Mouse (Mus musculus) adrenal gland, adult (tissue): ENCODE measurements around the gene Zfhx3.

Experiments used
- DNase-seq, 2 experiments: peaks; one replicate each; pipeline ENCODE4 v3.0.0; 2022 to 2023; ENCODE audit warnings: low spot score in 1 of 2; ENCODE audit not compliant: inconsistent age in 2 of 2

The Zfhx3 gene

DNA sequence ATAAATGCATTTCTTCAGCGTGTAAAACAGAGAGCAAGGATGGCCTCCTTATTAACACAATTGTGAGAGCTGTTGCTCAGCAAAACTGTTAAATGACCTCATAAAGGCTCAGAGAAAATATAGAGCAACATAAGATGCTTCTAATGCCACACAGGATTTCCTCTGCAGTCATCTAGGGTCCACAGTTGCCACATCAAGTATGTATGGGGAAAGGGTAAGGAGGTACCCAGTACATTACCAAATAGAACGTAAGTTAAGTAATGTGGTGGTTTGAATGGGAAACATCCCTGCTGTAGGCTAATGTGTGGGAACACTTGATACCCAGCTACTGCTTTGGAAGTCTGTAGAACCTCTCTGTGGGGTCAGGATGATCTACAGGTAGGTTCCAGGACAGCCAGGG lies 695.4 kb downstream of the Zfhx3 start:
- no peak for DNase-seq

DNA sequence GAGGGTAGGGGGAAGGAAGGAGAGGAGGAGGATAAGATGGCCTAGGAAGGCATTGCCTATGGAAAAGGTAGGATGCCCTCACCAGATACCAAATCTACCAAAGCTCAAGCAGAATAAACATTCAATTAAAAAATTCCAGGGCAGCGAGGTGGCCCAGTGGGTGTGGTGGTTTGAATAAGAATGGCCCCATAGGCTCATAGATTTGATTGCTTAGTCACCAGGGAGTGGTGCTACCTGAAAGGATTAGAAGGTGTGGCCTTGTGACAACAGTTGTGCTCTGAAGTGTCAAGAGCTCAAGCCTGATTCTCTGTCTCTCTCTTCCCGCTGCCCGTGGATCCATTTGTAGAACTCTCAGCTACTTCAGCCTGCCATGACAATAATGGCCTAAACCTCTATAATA lies 703.2 kb downstream of the Zfhx3 start:
- DNase-seq, result no peak

DNA sequence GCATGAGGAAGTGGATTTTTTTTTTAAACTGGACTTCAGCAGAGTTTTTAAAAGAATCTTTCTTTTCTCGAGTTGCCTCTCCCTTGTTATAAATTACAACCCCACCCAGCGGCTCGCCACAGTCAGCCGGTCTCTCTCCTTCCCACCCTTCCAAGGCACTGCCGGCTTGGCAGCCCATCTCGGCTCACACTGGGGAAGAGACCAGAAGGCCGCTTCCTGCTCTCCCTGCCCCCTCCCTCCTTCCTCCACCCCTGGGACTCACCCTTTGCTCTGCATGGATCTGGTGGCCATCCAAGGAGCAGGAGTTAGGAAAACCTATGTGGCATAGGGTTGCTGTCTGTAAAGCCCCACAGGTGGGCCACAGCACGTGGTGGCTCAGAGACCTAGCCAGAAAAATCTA lies 705.1 kb downstream of the Zfhx3 start:
- peak; percentile 59 to 77 for DNase-seq

DNA sequence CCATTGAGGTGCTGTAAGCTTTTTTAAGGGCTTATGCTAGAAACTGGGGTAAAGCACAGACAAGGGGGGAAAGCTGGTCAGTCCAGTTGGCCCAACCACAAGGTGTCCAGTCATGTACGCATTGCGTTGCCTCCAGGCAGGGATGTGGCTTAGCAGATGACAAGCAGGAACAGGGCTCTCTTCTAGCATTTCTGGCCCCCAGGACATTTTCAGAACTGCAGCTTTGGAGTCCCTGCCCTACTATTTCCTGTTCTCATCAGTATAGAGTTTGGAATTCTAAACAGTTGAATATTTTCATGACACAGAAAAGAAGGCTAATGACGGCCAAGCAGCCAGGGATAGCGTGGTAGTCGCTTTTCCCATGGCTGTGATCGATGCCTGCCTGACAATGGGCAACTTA lies 706.5 kb downstream of the Zfhx3 start:
- DNase-seq, result no peak

DNA sequence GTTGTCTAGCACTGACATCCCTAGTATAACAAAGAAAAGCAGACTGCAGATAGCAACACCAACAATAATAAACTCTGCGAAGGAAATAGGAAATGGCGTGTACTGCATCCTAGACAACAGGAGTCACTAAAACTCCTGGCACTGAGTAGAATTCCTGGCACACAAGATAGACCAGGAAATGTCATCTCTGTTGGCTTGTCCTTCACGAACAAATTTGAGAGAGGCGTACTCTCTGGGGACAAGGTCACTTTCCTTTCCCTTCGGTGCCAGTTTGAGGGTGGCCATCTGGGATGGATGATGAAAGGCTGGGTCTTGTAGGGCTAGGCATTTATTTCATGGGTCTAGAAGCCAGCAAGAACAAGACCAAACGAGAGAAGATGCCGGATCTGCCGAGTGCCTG lies 708.4 kb downstream of the Zfhx3 start:
- DNase-seq, result peak; percentile 67 to 89

DNA sequence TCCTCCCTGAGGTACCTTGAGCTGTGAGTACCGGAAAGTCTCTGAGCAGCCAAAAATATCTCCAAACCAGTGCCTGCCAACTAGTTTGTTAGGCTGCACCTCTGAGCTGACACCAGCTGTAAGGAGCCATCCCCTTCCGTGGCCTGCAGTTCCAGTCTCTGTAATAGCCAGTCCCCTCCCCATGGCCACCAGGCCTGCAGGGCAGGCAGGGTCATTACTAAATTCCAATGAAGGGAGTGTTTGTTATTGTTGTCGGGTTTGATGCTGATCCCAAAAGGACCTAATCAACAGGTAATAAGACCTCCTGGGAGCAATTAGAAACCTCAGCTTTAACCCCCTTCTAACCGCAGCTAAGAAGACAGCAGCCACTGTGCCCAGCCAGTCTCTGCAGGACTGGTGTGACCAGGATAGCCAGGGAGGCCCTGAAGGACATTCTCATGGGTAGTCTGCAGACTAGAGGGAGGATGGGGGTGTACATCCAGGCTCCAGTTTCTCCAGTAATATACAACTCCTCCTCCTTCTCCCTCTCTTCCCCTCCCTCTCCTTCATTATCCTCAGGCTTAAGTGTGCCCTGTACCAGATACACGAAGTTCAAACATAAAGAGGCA lies 719.1 kb downstream of the Zfhx3 start:
- no peak for DNase-seq

DNA sequence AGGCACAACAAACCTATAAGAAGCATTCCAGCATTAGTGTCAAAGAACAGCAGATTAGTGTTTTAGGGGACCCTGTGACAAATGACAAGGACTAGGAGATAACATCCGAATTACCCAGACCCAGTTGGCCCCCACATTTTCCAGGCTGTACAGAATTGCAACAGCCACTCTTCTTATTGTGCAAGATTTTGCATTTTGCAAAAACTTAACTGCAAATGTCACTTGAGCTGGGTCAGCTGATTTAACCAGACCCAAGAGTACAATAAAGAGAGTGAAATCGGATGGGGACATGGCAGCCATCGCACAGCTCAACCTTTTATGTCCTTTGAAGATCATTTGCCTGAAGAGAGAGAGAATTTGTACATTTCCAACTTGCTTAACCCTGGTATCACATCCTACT lies 720.3 kb downstream of the Zfhx3 start:
- DNase-seq, result peak in 1 of 2 experiments; percentile 74

DNA sequence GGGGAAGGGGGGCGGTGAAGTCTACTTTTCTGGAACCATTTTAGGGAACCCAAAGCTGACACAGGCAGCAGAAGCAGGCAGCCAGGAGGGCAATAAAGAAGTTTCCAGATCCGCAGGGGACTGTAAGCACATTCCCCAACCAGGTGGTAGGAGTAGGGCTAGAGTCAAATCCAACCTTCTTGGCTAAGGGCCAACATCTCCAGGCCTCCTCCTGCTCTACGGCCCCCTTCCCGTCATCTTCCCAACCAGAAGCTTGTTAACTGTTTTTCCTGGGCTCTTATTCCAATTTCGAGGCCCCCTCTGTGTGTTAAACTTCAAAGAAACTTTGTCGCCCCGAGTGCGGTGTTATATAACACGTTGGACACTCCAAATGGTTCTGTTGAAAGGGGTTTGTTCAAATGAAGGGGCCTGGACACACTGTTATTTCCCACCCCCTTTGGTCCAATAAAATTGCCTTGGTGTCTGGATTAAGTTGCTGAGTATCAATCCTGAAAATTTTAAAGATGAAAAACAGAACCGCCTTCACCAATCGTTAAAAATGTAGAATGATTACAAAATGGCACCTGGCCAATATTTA lies 729.6 kb downstream of the Zfhx3 start:
- DNase-seq, result no peak

DNA sequence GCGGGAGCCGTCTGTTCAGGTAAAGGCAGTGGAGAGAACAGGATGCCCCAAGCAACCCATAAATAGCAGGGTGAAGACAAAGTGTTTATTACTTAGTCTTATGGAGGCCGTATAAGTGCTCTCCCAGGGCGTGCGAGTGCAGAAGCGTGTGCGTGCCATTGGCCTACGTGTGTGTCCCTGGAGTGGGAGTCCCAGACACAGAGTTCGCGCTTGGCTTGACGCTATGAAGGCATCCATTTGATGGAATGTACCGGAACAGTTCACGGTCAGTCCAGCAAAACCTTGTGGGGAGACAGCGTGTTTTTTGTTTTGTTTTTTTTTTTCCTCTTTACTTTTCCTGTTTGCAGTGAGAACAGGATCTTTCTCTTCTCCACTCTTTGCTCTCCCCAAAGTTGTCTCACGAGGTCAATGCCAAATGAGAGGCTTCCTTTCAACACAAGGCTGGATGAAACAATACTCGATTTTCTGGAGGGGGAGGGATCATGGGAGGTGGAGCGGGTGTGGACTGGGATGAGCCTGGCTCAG lies 732.6 kb downstream of the Zfhx3 start:
- peak; percentile 67 to 79 for DNase-seq

DNA sequence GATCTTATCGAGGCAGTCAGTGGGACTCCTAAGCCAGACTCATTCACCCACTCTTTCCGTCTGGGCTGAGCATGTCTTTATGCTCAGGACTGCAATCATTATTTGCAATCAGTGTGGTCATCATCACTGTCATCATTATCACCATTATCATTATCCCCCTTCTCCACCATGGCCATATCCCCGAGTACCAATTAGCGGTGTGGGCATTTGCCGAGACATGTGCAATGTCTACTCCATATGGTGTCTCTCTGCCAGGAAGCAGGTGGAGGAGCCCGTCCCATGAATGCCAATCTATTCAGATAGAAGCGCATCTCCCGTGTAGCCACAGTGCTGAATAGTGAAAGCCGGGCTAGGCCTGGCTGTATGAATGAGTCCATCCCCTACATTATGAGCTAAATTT lies 747.2 kb downstream of the Zfhx3 start:
- DNase-seq, result peak in 1 of 2 experiments; percentile 36

DNA sequence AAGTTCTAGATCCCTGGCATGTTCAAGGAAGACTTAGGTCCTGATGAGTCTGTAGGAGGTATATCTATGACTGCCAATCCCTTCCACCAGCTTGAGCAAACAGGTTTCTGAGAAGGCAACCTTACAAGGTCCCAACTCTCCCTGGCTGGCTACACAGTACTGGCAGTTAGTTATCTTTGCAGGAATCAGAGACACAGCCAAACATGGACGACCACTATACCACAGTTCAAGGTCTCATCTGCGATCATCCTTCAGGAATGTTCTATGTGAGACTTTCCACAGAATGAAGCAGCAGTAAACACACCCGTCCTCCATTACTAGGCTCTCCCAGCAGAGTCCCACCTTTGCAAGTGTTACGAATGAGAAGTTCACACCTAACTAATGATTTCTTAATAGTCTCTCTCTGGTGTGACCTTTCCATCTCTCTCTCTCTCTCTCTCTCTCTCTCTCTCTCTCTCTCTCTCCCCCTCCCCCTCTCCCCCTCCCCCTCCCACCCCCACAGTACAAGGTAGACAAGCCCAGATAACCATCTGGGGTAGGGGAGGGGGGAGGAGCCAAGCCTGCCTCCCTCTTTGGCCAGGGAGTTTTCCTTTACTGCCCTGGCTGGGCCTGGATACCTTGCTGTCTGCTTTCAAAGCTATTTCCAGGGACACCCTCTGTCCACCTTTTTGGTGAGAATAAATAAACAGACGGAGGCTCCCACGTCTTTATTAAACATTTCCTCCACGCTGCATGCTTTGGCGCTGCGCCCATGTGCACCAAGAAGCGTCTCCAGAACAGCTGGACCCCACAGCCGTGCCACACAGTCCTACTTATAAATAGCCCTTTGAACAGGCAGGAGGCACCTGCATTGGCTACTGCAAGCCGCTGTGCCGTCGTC lies 748.4 kb downstream of the Zfhx3 start:
- DNase-seq, result peak; percentile 59 to 66

DNA sequence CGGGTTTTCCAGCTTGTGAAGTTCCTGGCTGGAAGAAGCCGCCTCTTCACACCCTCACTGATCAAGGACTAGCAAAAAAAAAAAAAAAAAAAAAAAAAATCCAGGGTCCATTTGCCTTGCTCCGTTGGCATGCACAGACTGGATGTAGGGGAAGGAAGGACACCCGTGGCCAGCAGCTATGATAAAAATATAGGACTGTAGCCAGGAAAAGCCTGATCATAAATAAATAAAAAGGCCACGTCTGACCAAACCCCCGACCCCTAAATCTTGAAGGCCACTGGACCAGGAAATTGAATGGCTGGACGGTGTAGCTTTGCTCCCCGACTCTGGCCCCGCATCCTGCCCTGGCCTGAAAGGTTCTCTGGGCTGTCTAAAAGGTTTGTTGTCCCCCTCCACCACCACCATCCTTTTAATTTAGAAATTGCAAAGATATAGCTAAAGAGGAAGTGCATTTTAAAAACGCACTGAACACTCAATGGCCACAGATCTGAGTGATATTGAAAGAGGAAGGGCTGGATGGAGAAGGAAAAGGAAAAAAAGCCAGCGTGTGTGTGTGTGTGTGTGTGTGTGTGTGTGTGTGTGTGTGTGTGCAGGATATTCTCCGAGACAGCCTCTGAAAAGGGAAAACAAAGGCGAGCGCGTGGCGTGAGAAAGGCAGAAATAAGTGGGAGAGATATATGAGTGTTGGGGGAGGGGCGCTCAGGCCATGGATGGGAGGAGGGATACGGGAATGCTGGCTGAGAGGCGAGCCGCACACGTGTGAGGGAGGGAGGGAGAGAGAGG lies 749.2 kb downstream of the Zfhx3 start:
- peak; percentile 70 to 84 for DNase-seq

DNA sequence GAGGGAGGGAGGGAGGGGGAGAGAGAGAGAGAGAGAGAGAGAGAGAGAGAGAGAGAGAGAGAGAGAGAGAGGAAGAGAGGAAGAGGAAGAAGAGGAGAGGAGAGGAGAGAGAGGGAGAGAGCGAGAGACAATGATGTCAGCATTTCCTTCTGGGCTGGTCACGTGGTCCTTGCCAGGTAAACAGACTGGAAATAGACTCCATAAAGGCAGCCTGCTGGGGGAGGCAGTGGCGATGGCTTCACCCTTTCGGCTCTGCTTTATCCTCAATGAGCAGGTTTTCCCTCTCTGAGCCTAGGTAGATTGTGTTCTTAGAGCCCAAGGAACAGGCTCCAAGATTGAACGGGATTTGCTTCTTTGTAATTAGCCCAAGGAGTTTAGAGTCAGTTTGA lies 749.8 kb downstream of the Zfhx3 start:
- peak in 1 of 2 experiments; percentile 77 for DNase-seq

DNA sequence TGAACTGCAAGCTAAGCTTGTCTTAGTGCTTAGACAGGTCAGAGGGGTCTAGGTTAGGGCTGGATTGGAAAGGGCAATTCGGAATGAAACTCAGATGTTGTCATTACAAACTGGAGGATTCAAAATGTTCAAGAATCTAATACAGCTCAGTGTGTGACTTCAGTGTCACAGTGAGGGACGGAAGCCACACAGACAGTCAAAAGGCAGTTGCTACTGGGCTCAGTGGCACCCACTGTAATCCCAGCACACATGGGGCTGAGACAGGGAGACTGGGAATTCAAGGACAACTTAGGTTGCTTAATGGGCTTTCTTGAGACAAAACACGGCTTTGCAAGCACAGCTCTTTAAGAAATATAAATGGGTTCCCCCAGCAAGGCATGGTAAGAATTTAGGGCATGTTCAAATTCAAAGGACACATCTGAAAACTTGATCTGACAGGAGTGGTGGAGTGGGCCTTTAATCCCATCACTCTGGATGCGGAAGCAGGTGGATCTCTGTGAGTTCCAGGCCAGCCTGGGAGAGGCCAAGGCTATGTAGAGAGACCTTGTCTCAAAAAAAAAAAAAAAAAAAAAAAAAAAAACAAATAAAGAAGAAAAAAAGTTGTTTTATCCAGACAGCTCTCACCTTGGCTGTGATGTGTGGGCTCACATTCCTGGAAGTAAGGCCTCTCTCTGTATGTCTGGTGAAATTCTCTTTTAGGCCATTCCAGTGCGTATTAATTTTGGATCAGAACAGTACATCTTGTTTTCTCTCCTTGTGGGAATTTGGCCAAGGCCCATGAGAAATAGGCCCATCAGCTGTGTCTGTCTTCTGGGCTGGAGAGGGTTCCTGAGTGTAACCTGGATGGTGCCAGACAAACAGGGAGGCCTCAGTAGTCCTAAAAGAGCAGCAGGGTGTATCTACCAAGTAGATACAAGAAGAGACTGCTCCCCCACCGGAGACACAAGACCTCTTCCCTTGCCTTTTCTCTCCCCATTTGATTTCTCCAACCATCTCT lies 750.5 kb downstream of the Zfhx3 start:
- DNase-seq, result peak in 1 of 2 experiments; percentile 80

DNA sequence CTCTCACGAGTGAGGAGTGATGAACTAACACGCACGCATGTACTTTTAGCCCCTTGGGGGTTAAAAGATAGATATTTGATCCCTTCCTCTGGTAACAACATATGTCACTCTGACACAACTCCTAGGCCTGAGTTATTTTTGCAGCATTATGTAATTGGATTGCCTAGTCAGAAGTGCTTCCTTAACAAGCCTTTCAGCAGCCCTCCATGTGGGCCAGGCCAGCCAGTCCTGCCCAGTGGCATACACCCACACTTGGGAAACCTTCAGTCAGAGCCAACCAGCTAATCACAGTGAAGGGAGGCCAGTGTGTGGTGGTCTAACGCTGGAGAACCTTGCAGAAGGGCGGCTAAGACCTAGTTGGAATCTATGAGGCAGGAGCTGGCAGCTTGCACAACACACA lies 751.4 kb downstream of the Zfhx3 start:
- DNase-seq, result peak in 1 of 2 experiments; percentile 77

DNA sequence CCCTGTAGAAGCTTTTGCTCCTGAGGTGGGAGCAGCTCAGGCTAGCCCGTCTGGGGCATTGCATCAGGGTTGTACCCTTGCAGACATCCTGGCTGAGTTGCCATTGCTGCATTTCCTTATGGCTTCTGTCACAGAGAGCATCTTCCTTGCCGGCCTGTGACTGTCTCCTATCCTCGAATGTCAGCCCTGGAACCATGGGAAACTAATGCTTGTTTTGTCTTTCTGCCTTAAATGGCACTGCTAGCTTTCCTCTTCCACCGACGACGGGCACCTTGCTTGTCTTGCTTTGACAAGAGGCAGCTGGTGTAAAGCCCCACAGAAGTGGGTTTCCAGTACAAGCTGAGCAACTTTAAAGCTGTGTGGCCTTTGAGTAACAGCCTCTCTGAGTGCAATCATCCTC lies 752.1 kb downstream of the Zfhx3 start:
- DNase-seq, result peak in 1 of 2 experiments; percentile 56

DNA sequence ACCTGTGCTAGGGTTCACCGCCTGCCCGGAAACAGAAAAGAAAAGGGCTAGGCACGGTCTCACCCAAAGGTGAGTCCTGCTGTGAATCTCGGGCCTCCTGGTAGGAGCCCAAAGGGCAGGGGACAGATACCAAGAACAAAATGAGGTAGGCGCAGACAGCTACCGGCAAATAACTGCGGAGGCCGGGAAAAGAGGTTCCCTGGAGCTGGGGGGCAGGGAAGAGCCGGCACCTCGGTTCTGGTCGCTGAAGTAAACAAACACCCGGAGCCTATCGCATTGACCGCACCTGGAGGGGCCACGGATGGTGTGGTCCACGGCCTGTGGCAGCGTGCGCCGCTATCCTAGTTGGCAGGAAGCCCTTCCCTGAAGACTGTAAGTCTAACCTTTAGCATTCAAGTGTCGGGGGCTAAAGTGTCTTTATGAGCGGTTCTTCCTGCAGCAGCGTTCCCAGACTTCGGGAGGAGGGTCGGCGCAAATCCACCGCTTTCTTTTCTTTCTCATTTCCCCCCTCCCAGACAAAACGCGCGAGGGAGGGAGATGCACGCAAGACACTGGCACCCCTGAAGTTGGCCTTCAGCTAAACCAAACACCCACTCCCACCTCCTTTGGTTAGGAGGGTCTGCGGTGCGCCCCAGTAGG lies 752.9 kb downstream of the Zfhx3 start:
- peak in 1 of 2 experiments; percentile 86 for DNase-seq

DNA sequence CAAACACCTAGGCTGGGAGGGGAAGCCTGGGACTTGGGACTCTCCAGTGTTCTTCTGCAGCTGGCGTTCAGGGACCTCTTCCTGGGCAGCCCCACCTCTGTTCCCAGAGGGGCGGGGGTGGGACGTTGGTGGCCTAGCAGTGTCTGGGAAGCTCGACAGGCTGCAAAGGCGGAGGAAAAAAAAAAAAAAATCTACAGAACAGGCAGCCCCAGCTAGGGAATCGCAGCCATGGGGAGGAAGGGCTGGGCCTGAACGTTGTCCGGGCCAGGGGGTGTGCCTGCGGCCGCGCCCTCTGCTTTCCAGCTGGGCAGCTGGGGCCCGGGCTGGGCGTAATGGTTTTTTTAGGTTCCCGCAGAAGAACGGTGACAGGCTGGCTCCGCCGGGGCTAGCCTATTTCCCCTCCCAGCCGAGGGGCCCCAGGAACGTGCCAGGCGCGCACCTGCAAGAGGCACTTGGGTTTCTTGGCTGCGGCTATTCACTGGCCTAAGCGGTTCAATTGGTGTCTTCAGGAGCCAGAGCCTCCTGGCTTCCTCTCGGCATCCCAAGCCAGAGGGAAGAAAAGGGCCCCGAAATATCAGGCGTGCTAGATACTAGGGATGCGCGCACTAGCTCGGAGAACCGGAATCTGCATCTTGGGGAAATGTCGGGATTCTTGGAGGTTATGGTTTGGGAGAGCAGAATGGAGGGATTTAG lies 753.6 kb downstream of the Zfhx3 start:
- DNase-seq, result peak; percentile 81 to 87
